Mouse (Mus musculus) hindbrain, embryonic 12.5 days (tissue): ENCODE data around the gene Gm9821. TPM values are rescaled to one million over a fixed set of nuclear protein-coding genes. Genes with fewer than 3 reads are reported as not detected.

Source experiments
- ATAC-seq: fragments of 200-750 bp; cut with Nextera tagmentation; 2 replicates; pipeline ENCODE4 v1.8.0; 2017; ENCODE audit warnings: moderate TSS enrichment; ENCODE audit not compliant: low FRiP score
- H3K27ac ChIP-seq: fragments of 300-500 bp; sonication (generic); 2 replicates; pipeline ENCODE4 v1.5.1; 2016; ENCODE audit warnings: mild to moderate bottlenecking
- H3K27me3 ChIP-seq: fragments of 300-500 bp; sonication (generic); 2 replicates; pipeline ENCODE4 v1.6.1; 2016; ENCODE audit warnings: mild to moderate bottlenecking
- H3K36me3 ChIP-seq: fragments of 300-500 bp; sonication (generic); 2 replicates; pipeline ENCODE4 v1.6.1; 2016; ENCODE audit warnings: mild to moderate bottlenecking
- H3K4me1 ChIP-seq: fragments of 300-500 bp; sonication (generic); 2 replicates; pipeline ENCODE4 v1.6.1; 2016
- H3K4me2 ChIP-seq: fragments of 300-500 bp; sonication (generic); replicated peaks from 2 replicates; pipeline ENCODE4 v1.6.1; 2016; ENCODE audit warnings: mild to moderate bottlenecking
- H3K4me3 ChIP-seq: fragments of 300-500 bp; sonication (generic); 2 replicates; pipeline ENCODE4 v1.5.1; 2016; ENCODE audit warnings: mild to moderate bottlenecking
- H3K9ac ChIP-seq: fragments of 300-500 bp; sonication (generic); 2 replicates; pipeline ENCODE4 v1.6.1; 2016; ENCODE audit warnings: mild to moderate bottlenecking, moderate library complexity
- H3K9me3 ChIP-seq: fragments of 300-500 bp; sonication (generic); replicated peaks from 2 replicates; pipeline ENCODE4 v1.6.1; 2016; ENCODE audit warnings: mild to moderate bottlenecking
- WGBS: fragments of 180-500 bp; shearing (Covaris S2); methylation state at CpG from one replicate; pipeline ENCODE4 v1.1.7; 2016; 5-methylcytosine and 5-hydroxymethylcytosine counted together
- polyA plus RNA-seq: library from polyadenylated mRNA; unstranded; fragments of >200 nt; fragmentation: Nextera tagmentation; extraction: Ambion mirVana; gene quantifications from 2 replicates; pipeline ENCODE4 v1.2.1, GENCODE M21; 2016

Gene Gm9821
- polyA plus RNA-seq, result 0.50 and 0.57 TPM in 2 replicates

- H3K27ac ChIP-seq, result no peak within 1 kb of the TSS
- no peaks in the 10 kb centered on the region for H3K9me3 ChIP-seq
- no peak within 1 kb of the TSS for H3K9ac ChIP-seq
- ATAC-seq, result no peak
- H3K4me3 ChIP-seq, result no peak within 1 kb of the TSS
- WGBS, result 83% methylated on average over 18 of the region's 18 CpGs
- peaks cover 45% of the 10 kb centered on the region for H3K4me1 ChIP-seq
- no peak within 1 kb of the TSS for H3K4me2 ChIP-seq
- H3K36me3 ChIP-seq, result 0 out of 2 replicates have a peak, but pooled peaks cover 3% of the 10 kb centered on the region
- H3K27me3 ChIP-seq, result no peaks in the 10 kb centered on the region
These were observed at the start of gene Gm9821 for GRCm38 (mm10) chr2:91945483-91945882. Gm9821 (plus strand) TSS chr2:91945703.

DNA sequence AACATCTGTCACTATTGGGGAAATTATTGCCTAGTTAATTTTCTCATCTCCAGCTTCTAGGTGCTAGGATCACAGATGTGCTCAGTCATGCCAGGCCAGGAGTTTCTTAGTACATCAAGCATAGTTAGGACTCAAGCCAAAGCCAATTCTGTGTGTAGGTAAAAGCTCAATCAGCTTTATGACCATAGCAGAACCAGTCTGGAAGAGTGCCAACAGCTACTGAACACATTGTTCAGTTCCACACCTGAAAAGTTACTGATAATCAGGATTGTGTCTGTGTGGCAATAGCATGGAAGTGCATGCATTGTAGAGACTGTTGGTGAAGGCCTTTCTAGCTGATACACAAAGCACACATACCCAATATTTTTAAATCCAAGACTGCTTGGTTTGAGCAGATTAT, 47.5 kb upstream of the Gm9821 start:
- no peak overlapping the region for H3K9ac ChIP-seq
- H3K9me3 ChIP-seq, result no peaks in the 10 kb centered on the region
- H3K4me3 ChIP-seq, result no peak overlapping the region
- H3K27ac ChIP-seq, result no peak overlapping the region
- H3K27me3 ChIP-seq, result no peaks in the 10 kb centered on the region
- peaks cover 15% of the 10 kb centered on the region for H3K36me3 ChIP-seq
- no peaks in the 10 kb centered on the region for H3K4me1 ChIP-seq
- no peak for ATAC-seq
- H3K4me2 ChIP-seq, result no peak overlapping the region

DNA sequence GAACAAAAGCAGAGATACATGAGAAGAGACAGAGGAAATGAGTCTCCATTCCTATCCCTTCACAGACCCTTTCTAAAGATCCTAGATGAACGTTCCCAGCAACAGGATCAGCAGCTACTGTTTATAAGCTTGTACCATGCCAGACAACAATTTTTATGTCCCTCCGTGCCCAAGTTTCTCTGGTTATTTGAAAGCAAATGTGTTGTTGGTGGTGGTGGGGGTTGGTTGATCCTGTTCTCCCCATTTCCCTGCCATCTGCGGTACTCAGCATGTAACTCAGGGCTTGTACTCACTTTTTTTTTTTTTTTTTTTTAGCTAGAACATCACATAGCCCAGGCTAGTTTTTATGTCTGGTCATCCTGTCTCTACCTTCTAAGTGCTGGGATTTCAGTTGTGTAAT, 46.4 kb upstream of the Gm9821 start:
- Histone ChIP-seq H3K27ac (no peak overlapping the region), H3K4me3 (no peak overlapping the region), H3K27me3 (no peaks in the 10 kb centered on the region), H3K4me1 (no peaks in the 10 kb centered on the region), H3K9ac (no peak overlapping the region), H3K4me2 (no peak overlapping the region), H3K36me3 (peaks cover 15% of the 10 kb centered on the region), H3K9me3 (no peaks in the 10 kb centered on the region)
- WGBS, result 92% methylated on average over 3 of the region's 3 CpGs
- ATAC-seq, result no peak

- 94% methylated on average over 8 of the region's 8 CpGs for WGBS
- H3K27ac ChIP-seq, result no peak overlapping the region
- no peak for ATAC-seq
- no peaks in the 10 kb centered on the region for H3K9me3 ChIP-seq
- no peak overlapping the region for H3K9ac ChIP-seq
- H3K4me1 ChIP-seq, result 0 out of 2 replicates have a peak, but pooled peaks cover 6% of the 10 kb centered on the region
- H3K36me3 ChIP-seq, result peaks cover 15% of the 10 kb centered on the region
- no peaks in the 10 kb centered on the region for H3K27me3 ChIP-seq
- H3K4me2 ChIP-seq, result no peak overlapping the region
- no peak overlapping the region for H3K4me3 ChIP-seq
These were observed 45.1 kb upstream of the Gm9821 start for GRCm38 (mm10) chr2:91900431-91900830.

DNA sequence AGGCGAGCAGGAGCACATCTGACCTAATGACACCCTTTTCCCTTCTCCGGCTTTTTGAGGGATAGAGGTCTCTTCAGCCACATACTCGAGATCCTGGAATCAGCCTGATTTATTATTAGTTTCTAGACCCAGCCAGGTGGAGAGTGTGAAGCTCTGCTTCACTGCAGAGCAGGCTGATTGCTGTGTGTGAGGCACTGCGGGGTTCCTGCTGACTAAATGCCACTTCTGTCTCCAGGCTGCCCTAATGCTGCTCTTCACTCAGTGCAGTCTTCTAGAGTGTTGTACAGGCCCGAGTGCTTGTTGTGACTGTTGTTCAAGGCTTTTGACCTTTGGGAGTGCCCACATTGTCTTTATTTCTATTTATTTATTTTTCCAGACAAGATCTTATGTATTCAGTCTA, 43.2 kb upstream of the Gm9821 start:
- H3K9ac ChIP-seq, result no peak overlapping the region
- no peak overlapping the region for H3K4me3 ChIP-seq
- 0 out of 2 replicates have a peak, but pooled peaks cover 6% of the 10 kb centered on the region for H3K4me1 ChIP-seq
- 72% methylated on average over 5 of the region's 5 CpGs for WGBS
- no peak overlapping the region for H3K4me2 ChIP-seq
- no peaks in the 10 kb centered on the region for H3K27me3 ChIP-seq
- H3K27ac ChIP-seq, result no peak overlapping the region
- H3K9me3 ChIP-seq, result no peaks in the 10 kb centered on the region
- ATAC-seq, result no peak
- H3K36me3 ChIP-seq, result peaks cover 15% of the 10 kb centered on the region

GRCm38 (mm10) chr2:91903171-91903925, 42.2 kb upstream of the Gm9821 start:
- Histone ChIP-seq H3K9me3 (no peaks in the 10 kb centered on the region), H3K27ac (no peak overlapping the region), H3K4me2 (no peak overlapping the region), H3K36me3 (peaks cover 18% of the 10 kb centered on the region), H3K9ac (no peak overlapping the region), H3K4me1 (0 out of 2 replicates have a peak, but pooled peaks cover 6% of the 10 kb centered on the region), H3K4me3 (no peak overlapping the region), H3K27me3 (no peaks in the 10 kb centered on the region)
- 91% methylated on average over 3 of the region's 3 CpGs for WGBS
- ATAC-seq, result no peak

DNA sequence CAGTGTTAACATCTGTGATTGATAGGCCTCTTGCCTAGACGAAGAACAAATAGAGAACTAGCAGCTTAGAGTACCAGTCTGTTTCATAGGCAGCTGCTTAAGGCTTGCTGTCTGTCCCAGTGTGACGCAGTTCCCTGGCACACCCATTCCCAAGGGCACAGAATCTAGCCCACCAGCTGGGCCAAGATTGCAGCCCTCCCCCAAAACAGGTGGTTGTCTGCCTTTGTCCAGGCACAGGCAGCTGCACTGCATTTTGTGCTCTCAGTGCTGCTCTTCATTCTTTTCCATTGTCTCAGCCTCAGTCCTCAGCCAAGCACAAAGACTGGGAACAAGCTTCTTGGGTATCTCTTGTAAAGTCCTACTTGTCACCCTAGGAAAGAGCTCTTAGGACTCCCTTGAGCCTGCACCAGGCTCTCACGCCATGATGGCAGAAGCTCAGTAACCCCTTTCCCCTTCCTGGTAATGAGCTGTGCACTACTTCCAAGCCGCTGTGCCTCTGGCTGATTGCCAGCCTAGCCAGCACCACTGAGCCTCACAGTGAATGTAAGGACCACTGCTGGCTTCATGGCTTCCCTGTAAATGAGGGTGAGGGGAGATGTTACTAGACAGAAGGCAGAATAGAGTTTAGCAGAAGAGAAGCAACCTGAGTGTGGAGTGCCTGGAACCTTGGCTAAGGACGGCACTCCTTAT, 40.7 kb upstream of the Gm9821 start:
- Histone ChIP-seq H3K27ac (peak overlapping the region; percentile 49; the same call in 1 of the 2 replicates), H3K9me3 (no peaks in the 10 kb centered on the region), H3K4me2 (no peak overlapping the region), H3K4me1 (0 out of 2 replicates have a peak, but pooled peaks cover 6% of the 10 kb centered on the region), H3K36me3 (peaks cover 27% of the 10 kb centered on the region), H3K27me3 (no peaks in the 10 kb centered on the region), H3K9ac (no peak overlapping the region), H3K4me3 (no peak overlapping the region)
- peak; percentile 43; the same call in 1 of the 2 replicates for ATAC-seq
- WGBS, result 58% methylated on average over 5 of the region's 5 CpGs

- no peaks in the 10 kb centered on the region for H3K27me3 ChIP-seq
- H3K27ac ChIP-seq, result no peak overlapping the region
- no peak overlapping the region for H3K4me2 ChIP-seq
- H3K36me3 ChIP-seq, result peaks cover 31% of the 10 kb centered on the region
- no peak overlapping the region for H3K9ac ChIP-seq
- no peaks in the 10 kb centered on the region for H3K9me3 ChIP-seq
- 98% methylated on average over 2 of the region's 2 CpGs for WGBS
- ATAC-seq, result no peak
- no peak overlapping the region for H3K4me3 ChIP-seq
- 0 out of 2 replicates have a peak, but pooled peaks cover 6% of the 10 kb centered on the region for H3K4me1 ChIP-seq
These were observed 39.4 kb upstream of the Gm9821 start for GRCm38 (mm10) chr2:91906141-91906540.

- WGBS, result 81% methylated on average over 3 of the region's 3 CpGs
- Histone ChIP-seq H3K9ac (no peak overlapping the region), H3K4me2 (no peak overlapping the region), H3K36me3 (peaks cover 83% of the 10 kb centered on the region), H3K4me3 (no peak overlapping the region), H3K9me3 (no peaks in the 10 kb centered on the region), H3K27ac (no peak overlapping the region), H3K4me1 (no peaks in the 10 kb centered on the region), H3K27me3 (no peaks in the 10 kb centered on the region)
- no peak for ATAC-seq
These were observed 32.9 kb upstream of the Gm9821 start for GRCm38 (mm10) chr2:91912616-91913015.

GRCm38 (mm10) chr2:91913328-91914110, 32.0 kb upstream of the Gm9821 start:
- Histone ChIP-seq H3K9ac (no peak overlapping the region), H3K4me2 (no peak overlapping the region), H3K9me3 (no peaks in the 10 kb centered on the region), H3K4me1 (no peaks in the 10 kb centered on the region), H3K4me3 (no peak overlapping the region), H3K36me3 (peaks cover 88% of the 10 kb centered on the region), H3K27me3 (no peaks in the 10 kb centered on the region), H3K27ac (no peak overlapping the region)
- no peak for ATAC-seq
- 86% methylated on average over 7 of the region's 7 CpGs for WGBS

DNA sequence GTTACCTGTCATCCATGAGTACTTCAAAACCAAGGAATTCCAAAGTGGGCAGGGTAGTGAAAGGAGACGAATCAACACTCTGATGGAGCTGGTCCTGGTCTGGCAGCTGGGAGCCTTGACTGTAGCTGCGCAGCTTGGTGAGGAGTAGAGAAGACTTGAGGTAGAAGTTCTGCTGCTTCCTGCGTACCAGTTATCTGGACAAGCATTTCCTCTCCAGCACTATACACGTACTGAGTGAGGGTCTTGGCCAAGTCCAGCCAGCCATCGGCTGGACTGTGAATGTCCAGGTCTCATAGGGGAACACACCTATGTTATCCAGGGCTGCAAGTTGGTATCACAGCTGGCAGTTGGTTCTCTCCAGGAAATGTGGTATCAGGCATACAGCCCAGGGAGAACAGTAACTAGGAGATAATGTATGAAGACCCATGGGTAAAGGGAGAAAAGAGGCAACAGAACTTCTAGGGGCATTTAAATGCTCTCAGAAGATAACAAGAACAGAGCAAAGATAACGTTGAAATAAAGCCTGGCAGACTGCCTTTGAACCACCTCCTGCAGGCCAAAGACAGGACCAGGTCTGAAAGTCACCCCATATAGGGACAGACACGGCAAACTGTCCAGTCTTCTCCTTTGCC, 29.0 kb upstream of the Gm9821 start:
- H3K27me3 ChIP-seq, result peaks cover 20% of the 10 kb centered on the region
- H3K36me3 ChIP-seq, result peaks cover 68% of the 10 kb centered on the region
- WGBS, result 92% methylated on average over 7 of the region's 7 CpGs
- no peak overlapping the region for H3K4me2 ChIP-seq
- peaks cover 2% of the 10 kb centered on the region for H3K4me1 ChIP-seq
- H3K9me3 ChIP-seq, result no peaks in the 10 kb centered on the region
- no peak overlapping the region for H3K4me3 ChIP-seq
- no peak for ATAC-seq
- H3K9ac ChIP-seq, result no peak overlapping the region
- no peak overlapping the region for H3K27ac ChIP-seq

DNA sequence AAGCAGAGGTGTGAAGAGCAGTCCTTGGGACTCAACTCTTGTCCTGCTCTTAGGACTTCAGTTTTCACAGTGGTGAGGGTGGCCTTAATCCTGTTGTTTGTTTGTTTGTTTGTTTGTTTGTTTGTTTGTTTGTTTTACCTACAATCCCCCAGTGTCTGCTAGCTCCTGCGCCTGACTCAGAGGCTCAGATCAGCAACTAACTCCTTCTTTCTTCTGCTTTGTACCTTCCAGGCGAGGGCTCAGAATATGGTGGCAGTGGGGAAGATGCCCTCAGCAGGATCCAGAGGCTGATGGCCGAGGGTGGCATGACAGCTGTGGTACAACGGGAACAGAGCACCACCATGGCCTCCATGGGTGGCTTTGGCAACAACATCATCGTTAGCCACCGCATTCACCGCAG, 28.4 kb upstream of the Gm9821 start:
- Histone ChIP-seq H3K27me3 (peaks cover 26% of the 10 kb centered on the region), H3K4me1 (peaks cover 7% of the 10 kb centered on the region), H3K4me3 (no peak overlapping the region), H3K9me3 (no peaks in the 10 kb centered on the region), H3K27ac (no peak overlapping the region), H3K36me3 (peaks cover 61% of the 10 kb centered on the region), H3K9ac (no peak overlapping the region), H3K4me2 (no peak overlapping the region)
- no peak for ATAC-seq
- WGBS, result 88% methylated on average over 7 of the region's 7 CpGs
